ENCODE assay signal across 8 mouse cellular contexts in the genomic region with DNA sequence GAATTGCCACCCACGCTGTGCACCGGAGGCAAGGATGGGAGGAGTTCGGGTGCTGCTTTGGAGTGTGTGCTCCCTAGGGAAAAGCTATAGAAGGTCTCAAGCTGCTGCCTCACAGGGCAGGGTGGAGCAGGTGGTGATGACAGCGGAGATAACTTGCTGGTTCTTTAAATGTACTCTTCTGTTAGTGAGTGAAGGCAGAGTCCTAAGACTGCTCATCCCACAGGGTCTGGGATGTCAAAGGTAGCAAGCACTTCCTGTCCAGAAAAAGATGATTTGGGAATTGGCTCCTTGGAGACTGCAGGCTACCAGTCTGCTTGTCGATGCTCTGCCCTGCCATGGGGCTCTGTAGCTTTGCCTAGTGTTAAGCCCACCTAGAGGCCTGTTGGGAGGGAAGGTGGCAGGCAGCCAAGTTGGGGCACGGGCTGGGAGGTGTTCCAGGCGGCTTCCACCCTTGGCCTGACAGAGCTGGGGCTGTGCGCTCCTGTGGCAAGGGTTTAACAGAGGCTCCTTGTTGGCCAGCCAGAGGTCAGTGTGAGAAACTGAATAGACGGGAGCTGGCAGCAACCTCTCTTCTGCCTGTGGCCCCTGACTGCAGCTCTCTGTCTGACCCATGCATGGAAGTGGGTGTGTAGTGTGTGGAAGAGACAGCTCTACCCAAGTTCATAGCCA. TPM values are rescaled to one million over a fixed set of nuclear protein-coding genes. Genes with fewer than 3 reads are reported as not detected.
DNase-seq lines count a peak whose midpoint lies in the region; ATAC-seq and TF ChIP-seq lines count a peak whose summit lies in the region.

No protein-coding gene starts in this region.

- intact Hi-C loops in heart, postnatal 14 days (cut with DNase I), result no loop called here

- WGBS in neural tube, embryonic 12.5 days, result 76% methylated on average over 9 of the region's 9 CpGs

- H3K4me2 ChIP-seq in neural tube, embryonic 12.5 days (replicated peaks), result no peak overlapping the region

- no peaks in the 10 kb centered on the region for H3K27me3 ChIP-seq in neural tube, embryonic 12.5 days (replicated peaks)

- no peak for TF ChIP-seq CTCF in layer of hippocampus, adult 2 months (conservative IDR thresholded peaks at IDR 0.05)

- no peak overlapping the region for H3K27ac ChIP-seq in neural tube, embryonic 12.5 days
- peak overlapping the region; percentile 40 for H3K27ac ChIP-seq in layer of hippocampus, adult 2 months

- DNase-seq in cerebellum, adult 11-12 months, result peak; percentile 14
- DNase-seq in neural tube, embryonic 10.5 days (ENCODE audit: extremely low spot score, low spot score), result no peak
- peak; percentile 49 to 54 for DNase-seq in heart, postnatal 14 days
- DNase-seq in layer of hippocampus, adult 2 months (ENCODE audit: low spot score in 2 of 2), result peak; percentile 48 to 54
- peak; percentile 33 for DNase-seq in right cerebral cortex, postnatal 25 days
- DNase-seq in c-Kit-positive CD71-positive TER-119-positive erythroid progenitor cells, embryonic 14.5 days (ENCODE audit: low spot score), result no peak

- no peaks in the 10 kb centered on the region for H3K9me3 ChIP-seq in neural tube, embryonic 12.5 days

- H3K4me1 ChIP-seq in neural tube, embryonic 12.5 days, result peaks cover 11% of the 10 kb centered on the region; the same call in 1 of the 2 replicates

- no peak for ATAC-seq in cerebellum, adult (ENCODE audit: insufficient number of reproducible peaks, low FRiP score, low TSS enrichment)
- ATAC-seq in neural tube, embryonic 12.5 days (ENCODE audit: low FRiP score, low read depth), result 0 out of 2 replicates have a peak, but pooled peaks have one; percentile 9

- no peak overlapping the region for H3K4me3 ChIP-seq in neural tube, embryonic 12.5 days
- H3K4me3 ChIP-seq in layer of hippocampus, adult 2 months, result no peak overlapping the region

- H3K9ac ChIP-seq in neural tube, embryonic 12.5 days, result no peak overlapping the region

- no peaks in the 10 kb centered on the region; the same call in 1 of the 2 replicates for H3K36me3 ChIP-seq in neural tube, embryonic 12.5 days

RNA-seq across cellular contexts. Expression of a gene that starts 13.5 kb away (rescaled TPM):
- polyA plus RNA-seq in neural tube, embryonic 12.5 days (2016; fragmentation: Nextera tagmentation; extraction: Ambion mirVana), result 35.6 and 37.3 TPM in 2 replicates
- total RNA-seq in heart, postnatal 14 days (2021), result 10 to 100 TPM; 41.9 to 43.6 TPM
- total RNA-seq in layer of hippocampus, adult 2 months (2021), result 1 to 10 TPM; 5.7 to 7.6 TPM

RNA-seq across cellular contexts. Expression of a gene that starts 37.5 kb away (rescaled TPM):
- polyA plus RNA-seq in neural tube, embryonic 12.5 days (2016; fragmentation: Nextera tagmentation; extraction: Ambion mirVana), result 48.8 and 49.9 TPM in 2 replicates
- 10 to 100 TPM; 33.7 to 38.1 TPM for total RNA-seq in heart, postnatal 14 days (2021)
- 10 to 100 TPM; 53.7 to 56.8 TPM for total RNA-seq in layer of hippocampus, adult 2 months (2021)

Comparison
In these comparisons a context has a peak if more than half of its experiments do, and no peak if none do; other contexts are left out.
1. DNase-seq: peak in cerebellum, adult 11-12 months (single experiment), heart, postnatal 14 days (2 of 2), layer of hippocampus, adult 2 months (2 of 2) and right cerebral cortex, postnatal 25 days (single experiment); none in neural tube, embryonic 10.5 days (single experiment) and c-Kit-positive CD71-positive TER-119-positive erythroid progenitor cells, embryonic 14.5 days (single experiment).
2. RNA of a gene that starts 13.5 kb away (total RNA-seq): 41.9 to 43.6 TPM in heart, postnatal 14 days; 5.7 to 7.6 TPM in layer of hippocampus, adult 2 months; every median in the first group is over 4 times any median in the second.